Mouse (Mus musculus) small intestine, adult 2 months (tissue): ENCODE results near the gene Rps9. TPM values are rescaled to one million over a fixed set of nuclear protein-coding genes. Genes with fewer than 3 reads are reported as not detected.
"Not testable (repeated sequence)": the region's sequence is repeated elsewhere in the genome, so short reads cannot be mapped to it uniquely, and the experiment has no call there.

Source experiments
- H3K27ac ChIP-seq: fragments of 200-500 bp; 2 replicates; pipeline ENCODE4 v1.5.1; 2012; ENCODE audit warnings: low read depth, low read length, control low read depth, inconsistent platforms; ENCODE audit not compliant: insufficient read depth
- H3K27me3 ChIP-seq: fragments of 200-500 bp; 2 replicates; pipeline ENCODE4 v1.6.1; 2012; ENCODE audit warnings: mild to moderate bottlenecking, moderate library complexity, low read length, inconsistent platforms; ENCODE audit not compliant: control insufficient read depth, insufficient read depth
- H3K36me3 ChIP-seq: fragments of 200-500 bp; 2 replicates; pipeline ENCODE4 v1.6.1; 2012; ENCODE audit warnings: mild to moderate bottlenecking, low read length, control low read depth, inconsistent platforms; ENCODE audit not compliant: control insufficient read depth, insufficient read depth
- H3K4me1 ChIP-seq: fragments of 200-500 bp; 2 replicates; pipeline ENCODE4 v1.6.1; 2012; ENCODE audit warnings: low read length, inconsistent platforms, mixed read lengths; ENCODE audit not compliant: control insufficient read depth, insufficient read depth, insufficient read length
- H3K4me3 ChIP-seq: fragments of 200-500 bp; 2 replicates; pipeline ENCODE4 v1.5.1; 2012; ENCODE audit warnings: low read depth, mild to moderate bottlenecking, control low read depth, inconsistent platforms, low read length, moderate library complexity
- CTCF ChIP-seq: fragments of 200-500 bp; IDR thresholded peaks from 2 replicates; pipeline ENCODE4 v1.5.1; 2012; ENCODE audit warnings: low read depth, mild to moderate bottlenecking, control low read depth, inconsistent platforms, low read length, moderate library complexity, mixed read lengths; ENCODE audit not compliant: insufficient replicate concordance, insufficient read length; ENCODE audit errors: extremely low read depth
- POLR2A ChIP-seq: fragments of 200-500 bp; IDR thresholded peaks from 2 replicates; pipeline ENCODE4 v1.6.1; 2012; ENCODE audit warnings: low read depth, mild to moderate bottlenecking, control low read depth, inconsistent platforms, low read length, moderate library complexity
- WGBS: fragments of 180-500 bp; shearing (Covaris S2); methylation state at CpG from one replicate; pipeline ENCODE4 v1.1.7; 2018; 5-methylcytosine and 5-hydroxymethylcytosine counted together
- polyA plus RNA-seq: library from polyadenylated mRNA; depleted of rRNA; stranded (reverse); fragments of >200 nt; gene quantifications from 2 replicates; pipeline ENCODE4 v1.2.3, GENCODE M21; 2012

Gene Rps9
- polyA plus RNA-seq, 1 experiment, result 1,397 TPM

DNA sequence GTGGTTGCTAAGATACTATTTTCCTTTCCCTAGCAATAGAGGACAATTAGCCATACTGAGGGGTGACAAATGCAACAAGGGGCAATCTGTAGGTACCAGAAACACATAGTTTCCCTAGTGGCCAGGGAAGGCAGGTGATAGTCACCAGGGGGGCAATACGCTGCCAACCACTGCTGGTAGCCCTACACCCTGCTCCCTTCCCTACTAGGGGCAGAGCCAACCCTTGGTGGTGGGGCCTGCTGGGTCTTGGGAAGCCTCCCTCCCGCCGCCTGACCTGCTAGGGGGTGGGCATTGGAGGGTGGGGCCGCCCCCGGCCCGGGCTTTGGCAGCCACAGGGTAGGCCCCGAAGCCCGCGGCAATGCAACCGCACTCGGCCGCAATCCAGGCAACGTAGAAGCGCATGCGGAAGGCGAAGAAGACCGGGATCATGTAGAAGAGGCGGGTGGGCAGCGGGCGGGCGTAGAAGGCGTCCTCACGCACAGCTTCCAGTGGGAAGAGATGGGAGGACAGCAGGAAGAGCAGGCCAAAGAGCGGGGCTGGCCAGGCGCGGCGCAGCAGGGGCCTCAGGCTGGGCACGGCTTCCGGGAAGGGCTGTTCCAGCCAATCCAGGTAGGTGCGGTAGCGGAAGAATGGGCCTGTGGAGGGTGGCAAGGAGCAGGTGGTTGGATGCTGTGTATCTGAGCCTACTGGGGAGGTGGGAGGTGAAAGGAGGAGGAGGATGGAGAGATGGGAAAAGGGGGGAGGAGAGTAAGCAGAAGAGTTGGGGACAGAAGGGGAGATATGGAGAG is 18.2 kb upstream of the Rps9 start:
- peaks cover 26% of the 10 kb centered on the region for H3K36me3 ChIP-seq

DNA sequence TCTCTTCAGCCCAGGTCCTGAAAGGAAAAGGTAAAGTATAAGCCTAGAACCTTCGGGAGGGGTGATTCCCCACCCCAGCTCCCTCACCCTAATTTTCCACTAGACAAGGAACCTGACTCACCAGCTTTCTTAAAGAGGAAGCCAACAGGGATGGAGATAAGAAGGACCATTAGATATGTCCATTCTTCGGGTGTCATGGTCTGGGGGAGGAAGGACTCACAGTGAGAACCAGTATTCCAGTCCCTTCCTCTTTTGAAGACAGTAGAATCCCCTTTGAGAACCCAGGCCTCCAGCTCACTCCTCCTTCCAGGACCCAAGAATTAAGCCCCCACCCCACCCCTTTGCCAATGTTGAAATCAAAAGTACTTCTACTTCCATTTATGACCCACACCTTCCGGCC is 11.9 kb upstream of the Rps9 start:
- TF ChIP-seq CTCF, result no peak
- TF ChIP-seq POLR2A, result no peak
- 12% methylated on average over 3 of the region's 3 CpGs for WGBS
- H3K27me3 ChIP-seq, result no peaks in the 10 kb centered on the region
- H3K36me3 ChIP-seq, result peaks cover 4% of the 10 kb centered on the region
- no peak overlapping the region for H3K27ac ChIP-seq
- peak overlapping the region; percentile 73 for H3K4me3 ChIP-seq
- peaks cover 9% of the 10 kb centered on the region; the same call in 1 of the 2 replicates for H3K4me1 ChIP-seq

More for the DNA sequence above, 18.2 kb upstream of the Rps9 start:
- H3K27ac ChIP-seq, result no peak overlapping the region
- H3K27me3 ChIP-seq, result no peaks in the 10 kb centered on the region
- TF ChIP-seq POLR2A (no peak), CTCF (no peak)
- no peak overlapping the region for H3K4me3 ChIP-seq
- WGBS, result 94% methylated on average over 31 of the region's 31 CpGs
- no peaks in the 10 kb centered on the region for H3K4me1 ChIP-seq

DNA sequence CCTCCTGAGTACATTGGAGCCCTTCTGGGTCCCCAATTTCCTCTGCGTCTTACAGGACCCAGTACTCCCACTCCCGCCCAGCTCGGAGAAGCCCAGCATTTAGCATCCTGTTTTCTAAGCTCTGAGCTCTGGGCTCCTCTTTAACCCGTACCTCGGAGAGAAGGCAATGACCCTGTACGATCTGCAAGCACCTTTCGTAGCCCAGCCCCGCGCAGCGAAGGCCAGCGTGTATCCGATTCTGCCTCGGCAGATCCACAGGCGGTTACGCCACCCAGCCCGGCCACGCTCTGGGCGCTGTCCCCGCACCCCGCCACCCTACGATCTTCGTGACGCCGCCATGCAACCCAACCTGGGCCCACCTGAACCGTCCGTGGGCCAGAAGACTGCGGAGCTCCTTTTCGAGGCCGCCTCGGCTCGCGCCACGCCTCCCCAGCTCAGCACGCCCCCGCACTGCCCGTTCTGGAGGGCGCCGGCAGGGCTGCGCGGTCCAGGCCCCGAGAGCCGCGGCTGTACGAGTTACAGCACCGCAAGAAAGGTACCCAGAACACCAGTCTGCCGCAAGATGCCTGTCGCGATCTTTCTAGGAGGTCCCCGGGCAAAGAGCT is 11.3 kb upstream of the Rps9 start, which contains the start of gene Tsen34:
TSS of gene Tsen34 (plus strand) at position 482 of the 605 bp plus-strand sequence.
- peak within 1 kb of the TSS; percentile 73 for H3K4me3 ChIP-seq
- WGBS, result 1% methylated on average over 49 of the region's 49 CpGs
- peaks cover 3% of the 10 kb centered on the region for H3K36me3 ChIP-seq

DNA sequence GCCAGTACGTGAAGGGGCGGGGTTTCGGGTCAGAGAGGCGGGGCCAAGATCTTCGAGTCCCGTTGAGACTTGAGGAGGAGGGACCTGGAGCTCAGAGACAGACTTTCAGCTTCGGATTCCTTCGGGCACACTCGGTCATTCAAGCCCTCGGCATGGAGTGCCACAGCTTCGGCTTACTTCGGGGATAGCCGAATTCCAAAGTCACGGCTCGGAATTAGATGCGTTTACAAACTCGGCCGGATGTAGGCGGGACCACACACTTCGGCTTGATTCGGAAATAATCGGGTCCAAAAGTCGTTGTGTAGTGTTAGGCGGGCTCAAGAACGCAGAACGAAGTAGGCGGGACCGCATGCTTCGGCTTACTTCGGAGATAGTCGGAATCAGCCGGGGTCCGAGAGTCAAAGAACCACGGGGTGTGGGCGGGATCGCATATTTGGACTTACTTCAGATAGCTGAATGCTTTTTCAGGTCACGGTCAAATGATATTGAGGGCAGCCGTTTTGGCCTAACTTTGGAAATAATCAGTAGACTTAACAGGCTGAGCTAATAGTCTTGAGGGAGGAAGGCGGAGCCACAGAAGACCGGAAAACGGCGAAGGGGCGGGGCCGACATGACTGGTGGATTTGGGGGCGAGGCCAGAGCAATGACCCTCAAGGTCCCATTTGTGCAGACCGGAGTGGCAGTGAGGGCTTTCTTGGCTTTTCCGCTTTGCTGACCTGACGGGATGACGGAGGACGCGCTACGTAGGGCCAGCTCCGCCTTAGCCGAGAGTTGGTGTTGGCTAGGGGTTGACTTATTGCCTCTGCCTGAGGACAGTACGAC is 10.6 kb upstream of the Rps9 start, which contains the start of gene Mboat7:
TSS of gene Mboat7 (minus strand) at position 537 of the 822 bp plus-strand sequence.
- H3K4me3 ChIP-seq, result peak within 1 kb of the TSS; percentile 73
- peak within 1 kb of the TSS; percentile 91 for H3K27ac ChIP-seq
- no peaks in the 10 kb centered on the region for H3K27me3 ChIP-seq
- TF ChIP-seq POLR2A (0 out of 2 replicates have a peak, but pooled peaks have one; percentile 10), CTCF (0 out of 2 replicates have a peak, but pooled peaks have one; percentile 8)
- peaks cover 9% of the 10 kb centered on the region; the same call in 1 of the 2 replicates for H3K4me1 ChIP-seq
- peaks cover 2% of the 10 kb centered on the region for H3K36me3 ChIP-seq
- WGBS, result under 1% methylated on average over 55 of the region's 55 CpGs

More for the DNA sequence above, 11.3 kb upstream of the Rps9 start, which contains the start of gene Tsen34:
- TF ChIP-seq CTCF, result no peak
- TF ChIP-seq POLR2A, result peak; percentile 41; the same call in 1 of the 2 replicates
- H3K27me3 ChIP-seq, result no peaks in the 10 kb centered on the region
- peak within 1 kb of the TSS; percentile 91 for H3K27ac ChIP-seq
- H3K4me1 ChIP-seq, result peaks cover 9% of the 10 kb centered on the region; the same call in 1 of the 2 replicates

DNA sequence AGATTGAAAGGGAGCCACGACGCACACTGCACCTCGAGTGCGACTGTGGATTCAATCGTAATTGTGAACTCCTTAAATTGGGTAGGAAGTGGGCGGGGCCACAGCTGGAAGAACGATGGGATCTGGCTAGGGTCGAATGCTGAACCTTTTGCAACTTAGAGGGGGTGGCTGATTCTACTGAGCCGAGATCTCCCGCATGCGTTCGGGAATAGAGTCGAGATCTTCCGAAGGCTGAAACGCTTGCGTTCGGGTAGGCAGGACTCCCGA is 10.1 kb upstream of the Rps9 start:
- Histone ChIP-seq H3K4me1 (peaks cover 9% of the 10 kb centered on the region; the same call in 1 of the 2 replicates), H3K27ac (peak overlapping the region; percentile 91), H3K27me3 (no peaks in the 10 kb centered on the region), H3K36me3 (peaks cover under 1% of the 10 kb centered on the region; the same call in 1 of the 2 replicates), H3K4me3 (peak overlapping the region; percentile 73)
- no peak for TF ChIP-seq CTCF
- peak; percentile 82 for TF ChIP-seq POLR2A
- under 1% methylated on average over 18 of the region's 18 CpGs for WGBS

DNA sequence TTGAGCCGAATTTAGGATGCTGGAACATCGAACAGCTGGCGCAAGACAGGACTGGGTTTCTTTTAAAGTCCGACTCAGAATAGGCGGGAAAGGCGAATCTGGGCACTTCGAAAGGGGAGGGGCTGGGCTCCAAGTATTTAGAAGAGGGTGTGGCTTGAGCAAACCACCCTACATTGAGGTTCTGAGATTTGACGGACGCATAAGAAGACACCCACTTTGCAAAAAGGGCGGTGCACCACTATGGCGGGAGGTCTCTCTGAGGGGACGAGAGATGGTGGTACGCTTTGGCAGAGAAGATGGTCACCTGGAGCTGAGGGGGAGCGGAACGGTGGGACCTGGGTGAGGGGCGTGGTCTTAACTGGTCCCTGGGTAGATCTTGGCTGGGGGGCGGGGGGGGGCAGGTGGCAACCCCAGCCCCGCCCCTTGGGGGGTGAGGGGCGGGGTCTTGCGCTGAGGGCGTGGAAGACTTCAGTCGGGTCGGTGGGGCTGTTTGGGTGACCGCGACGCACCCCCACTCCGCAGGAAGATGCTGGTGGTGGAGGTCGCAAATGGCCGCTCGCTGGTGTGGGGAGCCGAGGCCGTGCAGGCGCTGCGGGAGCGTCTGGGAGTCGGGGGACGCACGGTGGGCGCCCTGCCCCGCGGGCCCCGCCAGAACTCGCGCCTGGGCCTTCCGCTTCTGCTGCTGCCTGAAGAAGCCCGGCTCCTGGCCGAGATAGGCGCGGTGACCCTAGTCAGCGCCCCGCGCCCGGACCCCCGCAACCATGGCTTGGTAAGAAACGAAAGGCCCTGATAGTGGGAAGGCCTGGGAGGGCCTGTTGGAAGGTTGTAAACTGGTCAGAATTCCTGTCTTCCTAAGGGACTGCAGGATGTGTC is 9.5 kb upstream of the Rps9 start:
- no peaks in the 10 kb centered on the region for H3K27me3 ChIP-seq
- peak overlapping the region; percentile 73 for H3K4me3 ChIP-seq
- peaks cover 2% of the 10 kb centered on the region; the same call in 1 of the 2 replicates for H3K36me3 ChIP-seq
- H3K4me1 ChIP-seq, result peaks cover 9% of the 10 kb centered on the region; the same call in 1 of the 2 replicates
- under 1% methylated on average over 52 of the region's 55 CpGs for WGBS
- peak overlapping the region; percentile 91 for H3K27ac ChIP-seq
- TF ChIP-seq POLR2A (no peak), CTCF (no peak)

DNA sequence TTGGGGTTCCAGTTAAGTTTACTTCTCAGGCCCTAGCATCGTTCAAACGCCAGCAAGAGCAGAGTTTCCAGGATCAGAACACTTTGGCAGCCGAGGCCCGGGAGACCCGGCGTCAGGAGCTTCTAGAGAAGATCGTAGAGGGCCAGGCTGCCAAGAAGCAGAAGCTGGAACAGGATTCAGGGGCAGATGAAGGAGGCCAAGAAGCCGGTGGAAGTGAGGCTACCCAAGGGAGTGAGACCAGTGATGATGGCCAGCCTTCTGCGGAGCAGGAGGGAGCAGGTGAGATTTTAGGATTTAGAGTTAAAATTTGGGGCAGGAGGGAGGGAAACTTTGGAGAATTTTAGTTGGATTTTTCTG is 8.9 kb upstream of the Rps9 start:
- peak overlapping the region; percentile 73 for H3K4me3 ChIP-seq
- H3K27me3 ChIP-seq, H3K4me1 ChIP-seq, H3K27ac ChIP-seq, H3K36me3 ChIP-seq: not testable (repeated sequence)
- WGBS, result 10% methylated on average over 9 of the region's 9 CpGs
